Mouse (Mus musculus): ENCODE data around the gene Ash1l. TPM values are rescaled to one million over a fixed set of nuclear protein-coding genes. Genes with fewer than 3 reads are reported as not detected.

The Ash1l gene
- total and polyA plus RNA-seq, 2 experiments from 2014 or later = 10.1 to 17.1 TPM

GRCm38 (mm10) chr3:88923989-88924591 is 26.3 kb upstream of the Ash1l start:
- Histone ChIP-seq H3K4me1 (ENCODE audit: control insufficient read depth, insufficient read depth) (peaks cover 19% of the 10 kb centered on the region), H3K9ac (replicated peaks; ENCODE audit: low read depth, low read length) (no peak overlapping the region), H3K36me3 (replicated peaks; ENCODE audit: control insufficient read depth, insufficient read depth, low read length) (peaks cover 62% of the 10 kb centered on the region), H3K9me3 (replicated peaks; ENCODE audit: control insufficient read depth, low read length) (peaks cover 7% of the 10 kb centered on the region; the same call in 1 of the 2 replicates), H3K4me2 (ENCODE audit: low read depth, low read length) (peak overlapping the region; percentile 4; the same call in 1 of the 2 replicates), H3K4me3 (ENCODE audit: low read depth, low read length) (no peak overlapping the region), H3K27me3 (ENCODE audit: control insufficient read depth, insufficient read depth, low read length) (no peaks in the 10 kb centered on the region), H3K27ac (ENCODE audit: low read depth) (peak overlapping the region; percentile 73)
- TF ChIP-seq CTCF (IDR thresholded peaks at IDR 0.05; ENCODE audit: low read depth) (no peak), EP300 (IDR thresholded peaks at IDR 0.05; ENCODE audit: low read depth) (peak; percentile 53; the same call in 1 of the 2 replicates)
- 26% methylated on average over 8 of the region's 8 CpGs for WGBS
- DNase-seq (ENCODE audit: low spot score) = peak; percentile 61
- peak; percentile 83 for ATAC-seq (ENCODE audit: insufficient read depth, low read depth)

GRCm38 (mm10) chr3:88925651-88926050 is 24.8 kb upstream of the Ash1l start:
- H3K4me3 ChIP-seq (ENCODE audit: low read depth, low read length) = no peak overlapping the region
- no peak overlapping the region for H3K9ac ChIP-seq (replicated peaks; ENCODE audit: low read depth, low read length)
- H3K27ac ChIP-seq (ENCODE audit: low read depth) = no peak overlapping the region
- peaks cover 19% of the 10 kb centered on the region for H3K4me1 ChIP-seq (ENCODE audit: control insufficient read depth, insufficient read depth)
- peaks cover 7% of the 10 kb centered on the region; the same call in 1 of the 2 replicates for H3K9me3 ChIP-seq (replicated peaks; ENCODE audit: control insufficient read depth, low read length)
- WGBS = 92% methylated on average over 2 of the region's 2 CpGs
- no peak overlapping the region for H3K4me2 ChIP-seq (ENCODE audit: low read depth, low read length)
- TF ChIP-seq CTCF (IDR thresholded peaks at IDR 0.05; ENCODE audit: low read depth) = no peak
- no peak for TF ChIP-seq EP300 (IDR thresholded peaks at IDR 0.05; ENCODE audit: low read depth)
- no peak for ATAC-seq (ENCODE audit: insufficient read depth, low read depth)
- H3K36me3 ChIP-seq (replicated peaks; ENCODE audit: control insufficient read depth, insufficient read depth, low read length) = peaks cover 77% of the 10 kb centered on the region
- DNase-seq (ENCODE audit: low spot score) = no peak
- no peaks in the 10 kb centered on the region for H3K27me3 ChIP-seq (ENCODE audit: control insufficient read depth, insufficient read depth, low read length)

- no peak overlapping the region for H3K4me2 ChIP-seq (ENCODE audit: low read depth, low read length)
- no peak overlapping the region for H3K4me3 ChIP-seq (ENCODE audit: low read depth, low read length)
- peaks cover 8% of the 10 kb centered on the region for H3K4me1 ChIP-seq (ENCODE audit: control insufficient read depth, insufficient read depth)
- no peak for ATAC-seq (ENCODE audit: insufficient read depth, low read depth)
- TF ChIP-seq EP300 (IDR thresholded peaks at IDR 0.05; ENCODE audit: low read depth) (no peak), CTCF (IDR thresholded peaks at IDR 0.05; ENCODE audit: low read depth) (no peak)
- no peak for DNase-seq (ENCODE audit: low spot score)
- peaks cover 94% of the 10 kb centered on the region for H3K36me3 ChIP-seq (replicated peaks; ENCODE audit: control insufficient read depth, insufficient read depth, low read length)
- no peaks in the 10 kb centered on the region for H3K27me3 ChIP-seq (ENCODE audit: control insufficient read depth, insufficient read depth, low read length)
- H3K9ac ChIP-seq (replicated peaks; ENCODE audit: low read depth, low read length) = no peak overlapping the region
- 87% methylated on average over 3 of the region's 3 CpGs for WGBS
- no peak overlapping the region for H3K27ac ChIP-seq (ENCODE audit: low read depth)
- H3K9me3 ChIP-seq (replicated peaks; ENCODE audit: control insufficient read depth, low read length) = no peaks in the 10 kb centered on the region
These were observed 20.9 kb upstream of the Ash1l start for GRCm38 (mm10) chr3:88929501-88929900.

GRCm38 (mm10) chr3:88939071-88939470 is 11.4 kb upstream of the Ash1l start:
- Histone ChIP-seq H3K4me2 (ENCODE audit: low read depth, low read length) (no peak overlapping the region), H3K36me3 (replicated peaks; ENCODE audit: control insufficient read depth, insufficient read depth, low read length) (peaks cover 57% of the 10 kb centered on the region), H3K9ac (replicated peaks; ENCODE audit: low read depth, low read length) (no peak overlapping the region), H3K27ac (ENCODE audit: low read depth) (no peak overlapping the region), H3K9me3 (replicated peaks; ENCODE audit: control insufficient read depth, low read length) (no peaks in the 10 kb centered on the region), H3K4me1 (ENCODE audit: control insufficient read depth, insufficient read depth) (no peaks in the 10 kb centered on the region), H3K27me3 (ENCODE audit: control insufficient read depth, insufficient read depth, low read length) (no peaks in the 10 kb centered on the region), H3K4me3 (ENCODE audit: low read depth, low read length) (no peak overlapping the region)
- no peak for TF ChIP-seq CTCF (IDR thresholded peaks at IDR 0.05; ENCODE audit: low read depth)
- TF ChIP-seq EP300 (IDR thresholded peaks at IDR 0.05; ENCODE audit: low read depth) = no peak
- WGBS = 91% methylated on average over 10 of the region's 10 CpGs
- ATAC-seq (ENCODE audit: insufficient read depth, low read depth) (no peak), DNase-seq (ENCODE audit: low spot score) (no peak)

- H3K4me2 ChIP-seq (ENCODE audit: low read depth, low read length) = no peak overlapping the region
- 56% methylated on average over 3 of the region's 3 CpGs for WGBS
- no peaks in the 10 kb centered on the region for H3K4me1 ChIP-seq (ENCODE audit: control insufficient read depth, insufficient read depth)
- no peak overlapping the region for H3K27ac ChIP-seq (ENCODE audit: low read depth)
- peak; percentile 49; the same call in 1 of the 2 replicates for ATAC-seq (ENCODE audit: insufficient read depth, low read depth)
- peaks cover 50% of the 10 kb centered on the region for H3K36me3 ChIP-seq (replicated peaks; ENCODE audit: control insufficient read depth, insufficient read depth, low read length)
- peak; percentile 87 for DNase-seq (ENCODE audit: low spot score)
- no peaks in the 10 kb centered on the region for H3K27me3 ChIP-seq (ENCODE audit: control insufficient read depth, insufficient read depth, low read length)
- H3K9me3 ChIP-seq (replicated peaks; ENCODE audit: control insufficient read depth, low read length) = no peaks in the 10 kb centered on the region
- no peak overlapping the region for H3K9ac ChIP-seq (replicated peaks; ENCODE audit: low read depth, low read length)
- H3K4me3 ChIP-seq (ENCODE audit: low read depth, low read length) = no peak overlapping the region
- TF ChIP-seq CTCF (IDR thresholded peaks at IDR 0.05; ENCODE audit: low read depth) (peak; percentile 60), EP300 (IDR thresholded peaks at IDR 0.05; ENCODE audit: low read depth) (no peak)
These were observed 10.7 kb upstream of the Ash1l start for GRCm38 (mm10) chr3:88939749-88940148.

Measured in heart, postnatal 0 days (tissue).